Mouse (Mus musculus) bone marrow macrophage, adult 2 months (primary cell): ENCODE data around the gene Gm5592.

ENCODE experiments used
- CTCF ChIP-seq: IDR thresholded peaks from 2 replicates; pipeline ENCODE4 v1.5.1; 2012; ENCODE audit warnings: low read depth, mild to moderate bottlenecking, low read length, moderate library complexity
- POLR2A ChIP-seq: IDR thresholded peaks from 2 replicates; pipeline ENCODE4 v1.6.1; 2012; ENCODE audit warnings: mild to moderate bottlenecking, low read depth, low read length, borderline replicate concordance

DNA sequence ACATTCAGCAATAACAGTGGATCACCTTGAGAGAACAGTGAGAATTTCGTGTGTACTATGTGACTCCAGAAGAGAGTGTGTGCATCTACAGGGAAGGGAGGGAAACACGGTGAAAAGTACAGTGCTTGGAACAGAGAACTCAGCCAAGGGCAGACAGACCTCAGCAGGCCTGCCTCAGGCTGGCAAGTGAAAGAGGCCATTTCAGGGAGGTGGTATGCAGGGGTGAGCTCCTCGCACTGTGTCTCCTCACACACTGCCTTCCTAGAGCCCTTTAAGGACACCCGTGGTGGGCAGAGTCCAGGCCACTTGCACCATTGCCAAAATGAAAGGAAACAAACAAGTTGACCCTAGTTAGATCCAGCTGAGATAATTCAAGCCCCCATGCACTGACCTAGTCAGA is 40.0 kb downstream of the Gm5592 start:
- no peak for TF ChIP-seq CTCF
- no peak for TF ChIP-seq POLR2A
